22 mouse cellular contexts compared by ENCODE assay signal in the genomic region with DNA sequence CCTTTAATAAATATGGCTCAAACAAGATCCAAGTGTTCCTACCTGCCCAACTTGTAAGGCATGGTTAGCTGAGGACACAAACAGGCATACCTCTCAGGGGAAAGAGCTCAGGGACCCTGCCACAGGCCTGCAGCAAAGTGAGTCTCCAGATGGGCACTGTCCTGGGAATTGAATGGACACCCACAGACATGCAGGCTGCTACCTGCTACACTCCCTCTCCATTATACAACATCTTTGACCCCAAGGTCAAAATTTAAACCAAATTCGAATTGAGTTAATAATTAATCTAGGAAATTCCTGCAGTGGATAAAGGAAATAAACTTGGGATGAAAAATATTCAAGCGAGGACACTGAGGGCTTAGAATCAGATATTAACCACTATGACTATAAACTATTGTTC. TPM values are rescaled to one million over a fixed set of nuclear protein-coding genes. Genes with fewer than 3 reads are reported as not detected.
"Had no signal": no experiment of that assay in that cellular context is flagged by ENCODE, and none has a peak within 500 bp of the region (broad histone marks: within the 10 kb centered on the region; RNA-seq: fewer than 3 reads in every experiment).

No protein-coding gene starts in this region.

- H3K4me1 ChIP-seq: intestine, embryonic 15.5 days; limb, embryonic 12.5 days; limb, embryonic 15.5 days; lung, embryonic 15.5 days; midbrain, embryonic 10.5 days; midbrain, embryonic 13.5 days; neural tube, embryonic 13.5 days had no signal

- H3K9ac ChIP-seq: intestine, embryonic 15.5 days; limb, embryonic 12.5 days; limb, embryonic 15.5 days; lung, embryonic 15.5 days; midbrain, embryonic 13.5 days; neural tube, embryonic 13.5 days had no signal

- DNase-seq: left cerebral cortex, postnatal 4 days; lung, adult 18-20 months; lung, postnatal 10 days; lung, postnatal 36 days; retina, postnatal 1 day; thymus, adult 2 months; thymus, postnatal 14 days; thymus, postnatal 4 days had no signal

- H3K36me3 ChIP-seq: intestine, embryonic 15.5 days; limb, embryonic 12.5 days; limb, embryonic 15.5 days; lung, embryonic 15.5 days; midbrain, embryonic 10.5 days; midbrain, embryonic 13.5 days; neural tube, embryonic 13.5 days had no signal

- H3K27me3 ChIP-seq: intestine, embryonic 15.5 days; limb, embryonic 12.5 days; limb, embryonic 15.5 days; lung, embryonic 15.5 days; midbrain, embryonic 13.5 days; neural tube, embryonic 13.5 days had no signal

- H3K27ac ChIP-seq: intestine, embryonic 15.5 days; limb, embryonic 12.5 days; limb, embryonic 15.5 days; lung, embryonic 15.5 days; midbrain, embryonic 10.5 days; midbrain, embryonic 13.5 days; neural tube, embryonic 13.5 days; stomach, postnatal 0 days had no signal

- H3K9me3 ChIP-seq: intestine, embryonic 15.5 days; limb, embryonic 12.5 days; limb, embryonic 15.5 days; lung, embryonic 15.5 days; midbrain, embryonic 10.5 days; midbrain, embryonic 13.5 days; neural tube, embryonic 13.5 days had no signal

- ATAC-seq: hindbrain, embryonic 16.5 days; intestine, embryonic 15.5 days; midbrain, embryonic 13.5 days; midbrain, embryonic 16.5 days had no signal

- H3K4me3 ChIP-seq: intestine, embryonic 15.5 days; limb, embryonic 12.5 days; limb, embryonic 15.5 days; lung, embryonic 15.5 days; megakaryocyte, embryonic 14.5 days; midbrain, embryonic 10.5 days; midbrain, embryonic 13.5 days; myocyte; neural tube, embryonic 13.5 days had no signal

- H3K4me2 ChIP-seq: intestine, embryonic 15.5 days; limb, embryonic 12.5 days; limb, embryonic 15.5 days; lung, embryonic 15.5 days; midbrain, embryonic 13.5 days; neural tube, embryonic 13.5 days had no signal

RNA-seq across cellular contexts. Expression of a gene that starts 53.3 kb away (rescaled TPM):
- total RNA-seq: left cerebral cortex, postnatal 4 days had no signal
- polyA plus RNA-seq: kidney, embryonic 14.5 days; limb, embryonic 12.5 days; limb, embryonic 15.5 days; midbrain, embryonic 10.5 days; myocyte; stomach, embryonic 14.5 days; stomach, postnatal 0 days had no signal
